Mouse (Mus musculus) left cerebral cortex, postnatal 10 days (tissue): ENCODE measurements around the gene Pak4. TPM values are rescaled to one million over a fixed set of nuclear protein-coding genes. Genes with fewer than 3 reads are reported as not detected.

ENCODE experiments used
- DNase-seq, 2 experiments: peaks; one replicate each; pipeline ENCODE4 v3.0.0; 2021 to 2022; ENCODE audit warnings: low spot score in 2 of 2, mixed read lengths in 1 of 2; ENCODE audit errors: extremely low spot score in 1 of 2
- intact Hi-C: fragments of 180-260 bp; cut with DNase I; formaldehyde crosslinking; loops from one replicate; pipeline ENCODE4 v1.15.1; 2025
- total RNA-seq, 2 experiments: library from RNA; stranded (reverse); gene quantifications; 2 replicates each; pipeline ENCODE4 v1.2.3; 2021

The Pak4 gene
- total RNA-seq, 2 experiments from 2014 or later = 7.7 to 8.2 TPM

DNA sequence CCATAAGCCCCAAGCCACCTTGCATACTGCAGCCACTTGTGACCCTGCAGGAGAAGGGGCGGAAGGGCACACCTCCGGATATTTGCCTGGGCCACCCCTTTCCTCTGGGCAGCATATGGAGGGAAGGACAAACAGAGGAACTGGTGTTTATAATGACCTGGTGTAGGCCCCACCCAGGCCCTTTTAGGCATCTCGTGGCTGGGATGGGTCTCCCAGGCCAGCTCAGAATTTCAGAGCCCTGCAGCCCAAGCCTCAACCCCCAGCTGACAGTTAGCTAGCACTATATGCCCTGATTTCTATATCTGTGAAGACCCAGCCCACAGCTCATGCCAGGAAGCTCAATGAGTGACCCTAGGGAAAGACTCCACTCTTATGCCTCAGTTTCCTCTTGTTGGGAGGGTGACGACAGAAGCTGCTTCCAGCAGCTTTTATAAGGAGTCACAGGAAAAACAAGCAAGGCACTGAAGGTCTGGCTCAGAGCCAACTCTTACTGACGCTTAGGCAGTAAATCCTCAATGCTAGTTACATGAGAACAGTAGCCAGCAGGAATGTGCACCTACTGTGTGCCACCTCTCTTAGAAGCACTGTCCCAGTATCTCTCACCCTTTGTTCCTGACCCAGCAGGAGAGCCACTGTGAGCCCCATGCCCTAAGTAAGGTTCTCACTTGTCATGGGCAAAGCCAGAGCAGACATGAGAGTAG is 26.9 kb downstream of the Pak4 start:
- intact Hi-C loops = no loop called here
- no peak for DNase-seq

DNA sequence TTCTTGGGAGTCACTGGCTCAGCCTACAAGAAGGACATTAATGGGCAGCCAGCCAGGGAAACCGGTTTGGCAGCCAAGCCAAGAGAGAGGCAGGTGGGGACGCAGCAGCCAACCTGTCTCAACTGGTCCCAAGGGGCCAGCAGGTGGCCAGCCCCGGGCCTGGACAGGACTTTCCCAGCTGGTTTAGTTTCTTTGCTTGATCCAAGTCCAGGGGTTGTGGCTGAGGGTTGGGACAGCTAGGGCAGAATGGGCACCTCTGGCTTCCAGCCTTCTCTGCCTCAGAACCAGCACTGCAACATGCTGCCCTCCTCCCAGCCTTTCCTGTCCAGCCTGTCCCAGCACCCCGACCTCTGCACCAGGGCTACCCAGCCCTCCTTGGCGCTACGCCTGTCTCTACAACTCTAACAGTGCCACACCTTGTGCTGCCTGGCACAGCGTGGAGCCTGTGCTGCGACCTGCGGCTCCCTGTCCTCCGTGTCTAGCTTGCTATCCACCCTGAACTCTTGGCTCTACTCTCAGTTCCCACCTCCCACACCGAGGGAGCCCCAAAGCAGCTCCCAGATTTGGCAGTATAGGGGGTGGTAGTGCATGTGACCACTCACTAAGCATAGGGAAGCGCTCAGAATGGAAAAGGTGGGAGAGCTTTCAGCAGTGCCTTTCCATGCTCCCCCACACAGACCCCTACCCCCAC is 27.5 kb downstream of the Pak4 start:
- no peak for DNase-seq
- intact Hi-C loops = no loop called here

DNA sequence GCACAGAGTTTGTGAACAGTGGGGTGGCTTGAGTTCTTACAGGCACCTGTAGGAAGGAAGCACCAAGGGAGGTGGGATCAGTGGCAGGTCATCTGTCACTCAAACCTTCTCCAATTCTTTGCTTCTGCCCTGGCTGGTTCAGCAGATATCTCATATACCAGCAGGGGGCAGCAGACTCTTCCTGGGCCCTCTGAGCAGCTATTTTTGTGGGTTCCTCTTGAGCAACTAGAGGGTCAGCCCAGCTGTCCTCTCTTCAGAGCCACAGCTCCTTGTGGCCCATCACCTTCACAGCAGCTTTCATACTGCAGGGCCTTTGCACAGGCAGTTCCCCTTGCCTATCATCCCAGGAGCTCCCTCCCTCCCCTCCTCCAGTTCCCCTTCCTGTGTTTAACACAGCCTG is 29.7 kb downstream of the Pak4 start:
- DNase-seq = no peak
- intact Hi-C loops = loop anchor here (2.0 kb wide), 1 partner anchor 33 kb away; no protein-coding TSS in a partner anchor

DNA sequence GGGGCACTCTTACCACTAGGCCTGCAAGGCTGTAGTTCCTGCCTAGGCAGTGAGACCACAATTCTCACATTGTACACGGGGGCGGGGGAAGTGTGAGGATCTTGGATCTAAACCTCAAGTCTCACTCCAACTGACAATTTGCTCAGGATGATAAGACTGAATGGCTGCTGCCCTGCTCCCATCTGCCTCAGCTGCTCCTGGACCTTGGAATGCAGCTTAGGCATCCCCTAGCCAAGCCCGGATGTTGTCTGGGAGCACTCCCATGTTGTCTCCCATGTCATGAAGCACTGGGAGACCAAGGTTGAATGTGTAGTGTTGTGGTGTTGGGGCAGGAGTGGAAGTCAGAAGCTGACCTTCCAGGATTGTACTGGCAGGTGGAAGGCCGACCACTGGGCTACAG is 30.4 kb downstream of the Pak4 start:
- no peak for DNase-seq
- intact Hi-C loops = no loop called here

DNA sequence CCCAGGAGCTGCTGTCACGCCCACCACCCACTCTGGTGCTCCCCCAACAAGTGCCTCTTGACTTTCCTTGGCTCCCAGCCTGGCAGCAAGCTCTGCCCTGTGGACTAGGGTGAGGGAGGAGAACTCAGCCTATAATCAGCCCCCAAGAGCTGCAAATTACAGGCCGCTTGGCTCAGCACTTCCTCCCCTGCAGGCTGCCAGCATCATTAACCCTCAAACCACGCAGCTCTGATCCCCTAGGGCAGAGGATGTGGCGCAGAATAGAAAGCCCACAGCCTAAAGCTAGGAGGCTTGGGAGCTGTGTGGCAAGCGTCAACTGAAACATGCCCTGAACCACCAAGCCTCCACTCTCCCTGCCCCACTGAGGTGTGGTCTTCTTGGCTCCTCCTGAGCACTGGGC is 32.6 kb downstream of the Pak4 start:
- DNase-seq = no peak
- intact Hi-C loops = no loop called here

DNA sequence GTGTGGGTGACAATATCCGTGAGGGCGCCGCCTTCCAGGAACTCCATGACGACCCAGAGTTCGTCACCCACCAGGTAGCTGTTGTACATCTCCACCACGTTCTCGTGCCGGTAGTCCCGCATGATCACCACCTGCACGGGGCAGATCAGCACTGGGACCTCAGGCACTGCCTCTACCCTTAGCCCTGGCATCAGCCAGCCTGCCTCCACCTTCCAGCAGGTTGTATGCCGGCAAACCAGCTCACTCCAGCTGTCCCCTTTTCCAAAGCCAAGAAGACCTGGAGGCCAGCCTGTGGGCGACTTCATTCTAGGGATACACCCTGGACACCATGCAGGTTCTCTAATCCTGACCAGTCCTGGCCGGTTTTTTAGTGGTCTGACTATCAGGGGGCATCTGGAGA is 35.0 kb downstream of the Pak4 start:
- intact Hi-C loops = no loop called here
- no peak for DNase-seq

DNA sequence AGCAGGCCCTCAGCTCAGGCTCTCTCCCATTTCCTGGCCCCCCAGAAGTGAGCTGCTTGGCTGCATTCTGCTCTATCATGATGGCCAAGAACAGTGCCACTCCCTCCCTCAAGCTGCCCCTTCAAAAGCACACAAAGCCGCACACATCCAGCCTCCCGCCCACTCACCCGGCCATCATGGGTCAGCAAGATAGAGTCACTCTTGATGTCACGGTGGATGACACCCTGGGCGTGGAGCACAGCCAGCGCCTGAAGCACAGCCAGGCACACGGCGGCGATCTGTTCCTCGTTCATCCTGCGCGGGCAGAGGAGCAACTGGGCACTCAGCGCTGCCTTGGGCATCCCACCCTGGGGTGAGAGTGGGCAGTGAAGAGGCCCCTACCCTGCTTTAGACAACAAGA is 35.6 kb downstream of the Pak4 start:
- DNase-seq = no peak
- intact Hi-C loops = no loop called here

DNA sequence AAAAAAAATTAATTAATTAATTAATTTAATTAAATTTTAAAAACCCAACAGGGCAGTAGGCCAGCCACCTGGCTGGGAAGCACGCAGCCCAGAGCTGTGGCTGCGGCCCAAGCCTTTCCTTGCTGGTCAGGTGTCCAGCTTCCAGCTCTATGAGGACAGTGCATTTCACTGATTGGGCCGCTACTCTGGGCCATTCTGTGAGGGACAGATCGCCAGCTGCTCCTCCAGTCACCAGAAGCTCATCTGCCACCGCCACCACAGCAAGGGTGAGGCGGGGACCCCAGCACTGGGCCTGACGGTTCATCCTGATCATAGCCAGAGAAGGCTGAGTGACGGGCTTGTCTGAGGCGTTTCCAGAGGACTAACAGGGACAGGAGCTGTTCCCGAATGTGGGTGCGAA is 36.0 kb downstream of the Pak4 start:
- DNase-seq = no peak
- intact Hi-C loops = no loop called here

DNA sequence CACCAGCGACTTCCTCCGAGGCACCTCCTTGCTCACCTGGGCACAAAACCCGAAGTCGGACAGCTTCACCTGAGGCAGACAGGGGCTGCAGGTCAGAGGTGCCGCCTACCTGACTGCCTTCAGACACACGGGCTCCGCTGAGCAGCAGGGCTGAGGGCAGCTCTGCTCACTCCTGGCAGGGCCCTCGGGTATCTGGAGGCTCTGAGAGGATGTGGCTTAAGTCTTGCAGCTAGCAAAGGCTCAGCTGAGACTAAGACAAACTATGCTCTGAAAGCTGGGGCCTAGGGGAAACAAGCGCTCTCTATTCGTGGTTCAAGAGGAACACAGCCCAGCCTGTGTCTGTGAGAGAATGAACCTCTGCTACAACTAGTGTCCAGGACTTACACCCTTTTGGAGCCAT is 37.1 kb downstream of the Pak4 start:
- DNase-seq = no peak
- intact Hi-C loops = no loop called here

DNA sequence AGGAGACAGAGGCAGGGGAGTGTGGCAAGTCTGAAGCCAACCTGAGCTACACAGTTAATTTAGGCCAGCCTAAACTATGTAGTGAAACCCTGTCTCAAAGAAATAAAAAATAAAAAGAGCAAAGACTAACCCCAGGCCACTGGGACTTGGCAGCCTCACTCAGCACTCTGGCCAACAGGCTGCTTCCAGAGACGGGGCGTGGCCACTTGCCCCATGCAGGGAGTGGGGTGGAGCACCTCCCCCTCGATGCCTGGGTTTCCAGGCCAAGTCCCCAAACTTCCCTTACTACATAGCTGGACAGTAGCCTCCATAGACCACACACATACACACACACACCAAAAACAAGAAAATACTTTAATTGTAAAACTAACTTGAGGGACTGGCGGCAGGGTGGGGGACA is 39.5 kb downstream of the Pak4 start:
- DNase-seq = peak in 1 of 2 experiments; percentile 72
- intact Hi-C loops = no loop called here

DNA sequence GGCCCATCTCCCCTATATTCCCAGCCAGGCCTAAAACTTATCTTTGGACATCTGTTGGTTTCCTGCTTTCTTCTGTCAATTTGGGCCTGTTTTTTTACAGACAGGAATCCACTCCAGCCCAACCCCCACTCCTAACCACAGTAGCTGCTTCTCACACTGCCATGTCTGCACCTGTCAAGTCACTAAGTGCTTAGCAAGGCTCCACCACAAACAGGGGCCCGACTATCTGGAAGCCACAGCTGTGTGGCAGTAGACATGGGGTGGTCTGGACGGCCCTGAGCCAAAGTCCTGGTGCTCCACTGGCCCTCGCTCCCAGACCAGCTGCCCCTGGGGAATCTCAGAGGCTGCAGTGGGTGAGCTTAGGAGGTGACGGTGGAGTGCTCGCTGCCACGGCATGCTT is 40.3 kb downstream of the Pak4 start:
- DNase-seq = no peak

DNA sequence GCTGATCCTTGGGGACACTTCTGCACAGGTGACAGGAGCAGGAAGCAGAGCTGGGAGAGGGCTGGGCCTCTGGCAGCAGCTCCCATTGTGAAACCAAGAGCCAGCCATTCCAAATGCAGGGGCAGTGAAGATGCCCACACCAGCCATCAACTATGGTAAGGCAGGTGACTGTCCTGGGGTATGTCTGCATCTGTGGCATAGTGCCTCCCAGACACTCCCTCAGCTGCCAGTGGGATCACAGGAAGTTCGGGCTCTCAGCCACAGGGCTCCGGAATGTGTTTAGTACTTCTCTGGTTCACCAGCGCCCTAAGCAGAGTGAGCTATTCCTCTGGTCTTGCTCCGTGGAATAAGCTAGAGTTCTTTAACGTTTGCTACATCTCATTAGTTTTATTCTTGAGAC is 40.9 kb downstream of the Pak4 start:
- DNase-seq = no peak
- intact Hi-C loops = no loop called here

More for the DNA sequence above, 40.3 kb downstream of the Pak4 start:
- intact Hi-C loops = no loop called here

DNA sequence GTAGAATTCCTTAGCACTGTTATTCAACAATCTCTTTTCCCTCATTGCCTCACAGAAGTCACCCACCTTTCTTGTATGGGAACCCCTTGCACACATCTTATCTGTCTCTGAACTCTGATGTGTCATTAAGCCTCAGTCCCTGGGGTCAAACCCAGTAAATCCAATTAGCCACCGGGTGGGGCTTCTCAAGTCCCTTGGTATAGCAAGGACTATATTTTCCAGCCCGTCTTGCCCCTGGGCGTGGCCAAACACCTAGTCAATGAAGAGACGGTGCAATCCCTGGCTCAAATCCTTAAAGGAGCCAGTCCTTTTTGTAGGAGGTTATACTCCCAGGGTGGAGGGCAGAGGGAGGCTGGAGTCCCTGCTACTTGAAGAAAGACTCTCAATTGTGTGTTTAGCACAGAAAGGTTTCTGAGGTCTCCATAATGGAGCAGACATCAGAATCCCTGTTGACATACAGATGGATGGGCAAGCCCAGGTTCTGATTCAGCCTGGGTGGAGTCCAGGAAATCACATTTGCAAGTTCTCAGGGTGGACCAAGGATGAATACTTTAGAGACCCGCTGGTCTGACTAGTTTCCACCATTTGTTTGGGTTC is 41.9 kb downstream of the Pak4 start:
- intact Hi-C loops = no loop called here
- DNase-seq = no peak

DNA sequence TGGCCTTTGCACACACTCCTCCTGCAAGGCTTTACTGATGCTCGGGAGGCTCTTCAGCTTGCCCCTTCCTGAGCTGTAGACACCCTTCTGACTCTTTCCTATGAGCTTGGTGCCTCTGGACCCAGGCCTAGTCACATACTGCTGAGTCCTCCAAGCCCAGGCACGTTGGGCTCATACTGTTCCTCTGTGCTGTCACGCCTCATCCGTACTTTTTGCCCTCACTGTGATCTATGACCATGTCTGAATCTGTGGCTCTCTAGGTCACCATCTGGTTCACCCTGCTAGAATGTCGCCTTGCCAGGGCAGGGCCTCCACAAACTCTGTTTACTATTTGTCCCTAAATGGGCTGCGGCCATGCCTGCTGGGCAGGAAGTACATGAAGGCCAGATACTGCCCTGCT is 44.9 kb downstream of the Pak4 start:
- DNase-seq = no peak
- intact Hi-C loops = no loop called here

DNA sequence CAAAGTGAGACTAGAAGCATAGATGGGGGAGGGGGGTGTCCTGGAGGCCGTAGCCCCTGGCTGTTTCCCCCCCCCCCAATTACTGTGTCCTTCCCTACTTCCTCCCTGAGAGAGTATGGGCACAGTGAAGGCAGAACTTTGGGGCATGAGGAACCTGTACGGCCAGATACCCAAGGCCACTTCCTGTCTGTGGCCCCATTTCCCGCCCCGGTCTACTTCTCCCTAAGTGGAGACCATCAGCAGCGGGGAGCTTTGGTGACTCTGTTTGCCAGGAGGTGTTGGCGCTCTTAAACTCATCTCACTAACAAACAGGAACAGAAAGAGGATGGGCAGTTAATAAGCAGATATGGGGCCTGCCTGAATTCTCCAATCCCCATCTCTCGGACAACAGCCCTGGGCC is 50.4 kb downstream of the Pak4 start:
- intact Hi-C loops = no loop called here

DNA sequence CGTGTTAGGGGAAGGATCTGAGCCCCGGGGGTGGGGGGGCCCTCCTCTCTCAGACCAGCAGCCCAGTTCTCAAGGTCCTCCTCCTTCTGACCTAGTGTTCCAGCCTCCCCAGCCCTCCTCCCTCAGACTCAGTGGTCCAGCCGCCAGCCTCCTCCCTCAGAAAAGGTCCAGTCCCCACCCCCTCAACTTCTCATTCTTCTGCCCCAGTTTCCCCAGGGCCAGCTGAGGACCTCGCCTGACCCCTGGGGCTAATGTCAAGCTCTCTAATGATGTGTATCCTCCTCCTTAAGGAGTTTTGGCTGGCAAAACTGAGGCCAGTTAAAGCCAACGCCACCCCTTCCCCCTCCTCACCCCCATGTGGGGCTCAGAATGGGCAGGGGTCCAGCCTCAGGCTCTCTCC is 50.8 kb downstream of the Pak4 start, which contains the start of gene Nccrp1:
Gene Nccrp1, minus strand, starts transcription at position 101 of the 400 bp plus-strand sequence.
- DNase-seq = no peak
- intact Hi-C loops = no loop called here

More for the DNA sequence above, 50.4 kb downstream of the Pak4 start:
- no peak for DNase-seq

DNA sequence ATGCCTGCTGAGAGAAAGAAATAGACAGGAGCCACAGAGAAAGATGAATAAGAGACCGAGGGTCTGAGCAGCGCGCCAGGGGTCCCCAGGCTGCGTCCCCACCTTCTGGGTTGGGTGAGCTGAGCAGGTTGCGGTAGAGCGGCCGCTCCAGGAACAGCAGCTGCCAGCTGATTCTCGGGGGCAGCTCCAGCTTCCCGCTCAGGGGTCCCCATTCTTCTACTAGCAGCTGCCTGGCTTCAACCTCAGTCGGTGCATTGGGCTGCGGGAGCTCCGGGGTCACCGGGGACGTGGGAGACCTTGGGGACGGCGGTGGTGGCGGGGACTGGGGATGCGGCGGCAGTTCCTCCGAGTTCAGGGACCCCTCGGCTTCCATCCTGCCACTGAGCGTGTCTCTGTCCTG is 51.3 kb downstream of the Pak4 start:
- no peak for DNase-seq
- intact Hi-C loops = no loop called here

DNA sequence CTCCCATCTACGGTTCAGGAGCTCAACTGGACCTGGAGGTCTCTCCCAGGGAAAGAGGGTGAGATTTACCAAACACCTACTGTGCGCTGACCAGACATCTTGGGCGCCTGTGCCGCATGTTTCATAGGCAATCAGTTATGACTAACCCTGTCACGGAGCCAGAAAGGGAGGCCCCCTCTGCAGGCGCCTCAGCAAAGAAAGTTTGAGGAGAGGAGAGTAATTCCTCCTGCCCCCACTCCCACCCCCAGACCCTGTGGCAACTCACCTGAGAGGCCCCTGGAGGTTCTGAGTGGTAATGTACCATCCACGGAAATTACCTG is 52.1 kb downstream of the Pak4 start:
- DNase-seq = no peak
- intact Hi-C loops = no loop called here

DNA sequence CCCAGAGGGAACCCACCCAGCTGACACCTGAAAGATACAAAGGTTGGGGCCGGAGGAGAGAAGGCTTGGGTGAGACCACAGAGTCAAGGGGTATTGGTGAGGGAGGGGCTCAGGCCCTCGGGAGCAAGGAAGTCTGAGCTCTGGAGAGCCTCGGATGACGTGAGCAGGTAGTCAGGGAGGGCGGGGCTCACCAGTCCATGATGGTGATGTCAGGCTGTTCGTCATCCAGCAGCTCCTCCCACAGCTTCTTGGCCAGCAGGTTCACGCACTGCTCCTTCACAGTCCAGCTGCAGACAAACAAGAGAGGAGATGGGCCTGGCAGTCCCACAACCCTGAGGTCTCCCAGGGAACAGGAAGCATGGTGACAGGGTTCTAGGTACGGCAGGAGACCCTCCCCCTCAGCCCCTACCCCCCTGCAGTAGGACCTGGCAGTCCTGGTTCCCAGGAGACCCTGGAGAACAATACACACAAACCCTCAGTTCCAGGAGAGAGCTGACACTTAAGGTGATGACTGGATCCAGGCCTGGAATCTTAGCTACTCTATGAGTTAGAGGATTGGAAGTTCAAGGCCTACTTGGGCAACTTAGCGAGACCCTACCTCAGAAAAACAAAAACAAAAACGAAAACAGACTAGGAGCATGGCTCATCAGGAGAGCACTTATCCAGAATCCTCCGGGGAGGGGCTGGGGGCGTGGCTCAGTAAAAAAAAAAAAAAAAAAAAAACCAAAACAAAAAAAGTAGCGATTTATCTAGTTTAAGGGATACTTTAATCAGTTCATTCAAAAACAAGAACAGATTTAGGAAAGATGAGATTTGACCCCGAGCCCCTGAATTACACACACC is 52.7 kb downstream of the Pak4 start:
- DNase-seq = no peak
- intact Hi-C loops = no loop called here
